Mouse (Mus musculus) MN1 (cell line): ENCODE data around the gene Egf.
A peak's percentile ranks its signal among the peaks of the same experiment; 100 is the strongest.

ENCODE experiments used
- DNase-seq: peaks from one replicate; pipeline ENCODE4 v3.0.0-alpha.2; 2016; ENCODE audit warnings: low spot score

Egf gene

GRCm38 (mm10) chr3:129714542-129715145 is 40.5 kb downstream of the Egf start:
- no peak for DNase-seq

- DNase-seq: peak; percentile 30
These were observed 47.0 kb downstream of the Egf start for GRCm38 (mm10) chr3:129708157-129708556.

GRCm38 (mm10) chr3:129698882-129699281 is 56.2 kb downstream of the Egf start:
- no peak for DNase-seq

- DNase-seq: no peak
These were observed 56.8 kb downstream of the Egf start for GRCm38 (mm10) chr3:129698365-129698764.

- DNase-seq: no peak
These were observed 57.4 kb downstream of the Egf start for GRCm38 (mm10) chr3:129697691-129698090.

- DNase-seq: no peak
These were observed 59.2 kb downstream of the Egf start for GRCm38 (mm10) chr3:129695943-129696342.

- no peak for DNase-seq
These were observed 61.5 kb downstream of the Egf start for GRCm38 (mm10) chr3:129693581-129693980.

GRCm38 (mm10) chr3:129692816-129693215 is 62.3 kb downstream of the Egf start:
- DNase-seq: no peak

- no peak for DNase-seq
These were observed 67.7 kb downstream of the Egf start for GRCm38 (mm10) chr3:129687429-129687828.

GRCm38 (mm10) chr3:129686698-129687333 is 68.3 kb downstream of the Egf start:
- peak; percentile 74 for DNase-seq

GRCm38 (mm10) chr3:129686196-129686595 is 68.9 kb downstream of the Egf start:
- no peak for DNase-seq

- DNase-seq: no peak
These were observed 71.9 kb downstream of the Egf start for GRCm38 (mm10) chr3:129683060-129683679.

GRCm38 (mm10) chr3:129682389-129682788 is 72.7 kb downstream of the Egf start:
- no peak for DNase-seq

- no peak for DNase-seq
These were observed 73.3 kb downstream of the Egf start for GRCm38 (mm10) chr3:129681841-129682240.

- no peak for DNase-seq
These were observed 74.9 kb downstream of the Egf start for GRCm38 (mm10) chr3:129680258-129680657.

GRCm38 (mm10) chr3:129675923-129676322 is 79.2 kb downstream of the Egf start:
- DNase-seq: no peak

GRCm38 (mm10) chr3:129663906-129664305 is 91.2 kb downstream of the Egf start:
- DNase-seq: no peak

- no peak for DNase-seq
These were observed 96.3 kb downstream of the Egf start for GRCm38 (mm10) chr3:129658776-129659175.

- DNase-seq: no peak
These were observed 97.3 kb downstream of the Egf start for GRCm38 (mm10) chr3:129657775-129658174.

- no peak for DNase-seq
These were observed 97.9 kb downstream of the Egf start for GRCm38 (mm10) chr3:129657222-129657621.

- no peak for DNase-seq
These were observed 98.6 kb downstream of the Egf start for GRCm38 (mm10) chr3:129656540-129656939.

- DNase-seq: no peak
These were observed 102.6 kb downstream of the Egf start for GRCm38 (mm10) chr3:129652476-129652875.

- no peak for DNase-seq
These were observed 103.4 kb downstream of the Egf start for GRCm38 (mm10) chr3:129651765-129652164.

- DNase-seq: no peak
These were observed 104.2 kb downstream of the Egf start for GRCm38 (mm10) chr3:129650931-129651330.
